Mouse (Mus musculus): ENCODE data around the gene Phf23. TPM values are rescaled to one million over a fixed set of nuclear protein-coding genes. Genes with fewer than 3 reads are reported as not detected.
"Not testable (repeated sequence)": the region's sequence is repeated elsewhere in the genome, so short reads cannot be mapped to it uniquely, and the experiment has no call there.

Phf23 gene
- polyA plus RNA-seq, 1 experiment: 54.9 TPM

DNA sequence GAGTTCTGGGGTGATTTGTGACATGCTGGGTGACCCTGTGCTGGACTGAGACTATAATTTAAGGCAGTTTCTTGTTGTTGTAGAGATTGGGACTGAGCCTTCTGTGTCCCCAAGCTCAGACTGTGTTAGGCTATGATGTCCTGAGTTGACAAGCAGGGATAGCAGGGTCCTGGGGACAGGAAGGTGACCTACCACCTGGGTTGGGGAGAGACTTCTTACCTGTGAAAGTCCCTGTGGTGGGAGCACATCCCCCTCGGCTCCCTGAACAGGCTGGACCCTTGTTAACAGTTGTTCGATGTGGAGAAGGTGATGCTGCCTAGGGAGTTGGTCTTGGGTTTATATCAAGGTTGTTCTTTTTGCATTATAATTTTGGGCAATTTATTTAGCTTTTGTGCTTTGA is 6.9 kb downstream of the Phf23 start:
- TF ChIP-seq CTCF (IDR thresholded peaks at IDR 0.05; ENCODE audit: borderline replicate concordance, extremely low read depth, insufficient read depth, insufficient read length) (no peak), POLR2A (IDR thresholded peaks at IDR 0.05; ENCODE audit: borderline replicate concordance, extremely low read depth, insufficient read depth, insufficient read length, poor library complexity, severe bottlenecking) (no peak)
- no peak for DNase-seq (ENCODE audit: low read depth)

DNA sequence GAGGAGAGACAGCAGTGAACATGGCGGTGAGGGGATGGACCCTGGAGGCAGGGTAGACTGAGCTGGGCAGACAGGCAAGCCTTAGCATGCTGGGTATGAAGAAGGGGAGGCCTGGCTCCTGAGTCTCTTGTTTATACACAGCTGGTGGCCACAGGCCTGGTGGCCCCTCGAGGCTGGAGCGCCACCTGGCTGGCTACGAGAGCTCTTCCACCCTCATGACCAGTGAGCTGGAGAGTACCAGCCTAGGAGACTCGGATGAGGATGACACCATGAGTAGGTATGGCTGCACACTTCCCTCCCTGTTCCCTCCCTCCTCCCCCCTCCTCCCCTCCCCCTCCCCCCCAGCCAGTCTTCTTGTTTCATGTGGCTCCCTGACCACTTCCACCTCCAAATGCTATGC is 9.9 kb downstream of the Phf23 start:
- DNase-seq (ENCODE audit: low read depth): no peak
- TF ChIP-seq POLR2A (IDR thresholded peaks at IDR 0.05; ENCODE audit: borderline replicate concordance, extremely low read depth, insufficient read depth, insufficient read length, poor library complexity, severe bottlenecking): no peak
- TF ChIP-seq CTCF (IDR thresholded peaks at IDR 0.05; ENCODE audit: borderline replicate concordance, extremely low read depth, insufficient read depth, insufficient read length): peak; percentile 42

DNA sequence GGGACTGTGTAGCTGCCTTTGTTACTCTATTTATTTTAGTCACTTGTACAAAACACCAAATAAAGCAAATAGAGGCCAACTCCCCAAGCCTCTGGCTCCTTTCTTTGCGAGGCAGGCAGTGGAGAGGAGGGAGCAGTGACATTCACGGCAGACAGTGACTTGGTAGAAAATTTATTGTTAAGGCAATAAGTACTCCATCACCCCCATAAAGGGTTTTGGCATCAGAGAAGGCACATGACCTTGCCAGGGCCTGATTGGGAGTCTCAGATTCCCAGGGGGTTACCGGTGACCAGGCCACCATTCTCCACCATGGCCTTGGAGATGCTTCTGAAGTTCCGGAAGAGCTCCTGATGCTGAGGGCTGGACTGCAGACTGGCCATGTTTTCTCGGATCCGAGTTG is 14.5 kb downstream of the Phf23 start:
- DNase-seq (ENCODE audit: low read depth): no peak
- no peak for TF ChIP-seq CTCF (IDR thresholded peaks at IDR 0.05; ENCODE audit: borderline replicate concordance, extremely low read depth, insufficient read depth, insufficient read length)

DNA sequence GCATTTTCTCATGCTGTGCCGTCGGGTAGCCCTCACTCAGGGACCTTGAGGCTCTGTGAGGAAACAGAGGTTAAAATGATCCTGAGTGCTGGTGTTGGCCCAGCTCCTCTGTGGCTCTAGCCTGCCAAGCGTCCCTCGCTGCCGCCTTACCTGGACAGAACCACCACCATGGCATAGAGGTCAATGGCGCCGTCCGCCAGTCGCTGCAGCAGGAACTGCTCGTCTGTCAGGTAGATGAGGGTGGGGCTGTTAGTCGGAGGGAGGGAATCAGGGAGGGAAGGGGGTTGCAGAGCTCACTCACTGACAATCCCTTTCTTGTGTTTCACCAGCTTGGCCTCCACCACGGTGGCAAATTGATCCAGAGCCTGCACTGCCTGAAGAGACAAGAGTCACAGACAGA is 15.0 kb downstream of the Phf23 start:
- TF ChIP-seq POLR2A (IDR thresholded peaks at IDR 0.05; ENCODE audit: borderline replicate concordance, extremely low read depth, insufficient read depth, insufficient read length, poor library complexity, severe bottlenecking) (no peak), CTCF (IDR thresholded peaks at IDR 0.05; ENCODE audit: borderline replicate concordance, extremely low read depth, insufficient read depth, insufficient read length) (no peak)
- no peak for DNase-seq (ENCODE audit: low read depth)

DNA sequence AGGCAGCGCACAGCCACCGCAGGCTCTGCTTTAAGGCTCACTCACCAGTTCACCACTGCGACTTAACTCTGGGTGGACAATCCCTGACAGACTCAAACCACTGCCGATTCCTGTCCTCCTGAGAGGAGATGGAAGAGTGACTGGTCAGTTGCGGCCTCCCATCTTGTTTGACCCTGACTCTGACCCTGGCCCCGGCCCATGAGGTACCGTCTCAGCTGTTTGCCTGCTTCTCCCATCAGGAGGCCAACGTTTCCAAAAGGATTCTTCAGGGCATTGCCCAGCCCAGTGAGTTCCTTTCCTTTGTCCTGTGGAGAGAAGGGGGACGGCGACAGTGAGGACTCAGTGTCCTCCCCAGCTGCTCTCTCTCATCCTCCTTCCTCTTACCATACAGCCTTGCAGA is 15.4 kb downstream of the Phf23 start:
- no peak for TF ChIP-seq POLR2A (IDR thresholded peaks at IDR 0.05; ENCODE audit: borderline replicate concordance, extremely low read depth, insufficient read depth, insufficient read length, poor library complexity, severe bottlenecking)
- TF ChIP-seq CTCF (IDR thresholded peaks at IDR 0.05; ENCODE audit: borderline replicate concordance, extremely low read depth, insufficient read depth, insufficient read length): no peak
- no peak for DNase-seq (ENCODE audit: low read depth)

DNA sequence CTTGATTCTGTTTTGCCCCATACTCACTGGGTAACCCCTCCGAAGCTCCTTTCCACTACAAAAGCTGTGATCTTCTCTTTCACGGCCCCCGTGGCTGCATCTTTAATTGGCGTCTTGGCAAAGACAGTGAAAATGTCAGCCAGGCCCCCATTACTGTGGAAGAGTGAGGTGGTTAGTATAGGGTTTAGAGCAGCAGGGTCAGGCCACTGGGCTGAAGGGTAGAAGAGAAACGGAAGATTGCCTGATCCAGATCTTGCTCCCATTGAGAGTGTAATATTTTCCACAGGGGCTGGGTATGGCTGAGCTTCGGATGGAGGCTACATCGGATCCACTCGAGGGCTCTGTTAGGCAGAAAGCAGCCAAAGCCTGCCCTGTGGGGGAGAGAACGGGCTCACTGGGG is 17.4 kb downstream of the Phf23 start:
- TF ChIP-seq CTCF (IDR thresholded peaks at IDR 0.05; ENCODE audit: borderline replicate concordance, extremely low read depth, insufficient read depth, insufficient read length) (no peak), POLR2A (IDR thresholded peaks at IDR 0.05; ENCODE audit: borderline replicate concordance, extremely low read depth, insufficient read depth, insufficient read length, poor library complexity, severe bottlenecking) (no peak)
- no peak for DNase-seq (ENCODE audit: low read depth)

DNA sequence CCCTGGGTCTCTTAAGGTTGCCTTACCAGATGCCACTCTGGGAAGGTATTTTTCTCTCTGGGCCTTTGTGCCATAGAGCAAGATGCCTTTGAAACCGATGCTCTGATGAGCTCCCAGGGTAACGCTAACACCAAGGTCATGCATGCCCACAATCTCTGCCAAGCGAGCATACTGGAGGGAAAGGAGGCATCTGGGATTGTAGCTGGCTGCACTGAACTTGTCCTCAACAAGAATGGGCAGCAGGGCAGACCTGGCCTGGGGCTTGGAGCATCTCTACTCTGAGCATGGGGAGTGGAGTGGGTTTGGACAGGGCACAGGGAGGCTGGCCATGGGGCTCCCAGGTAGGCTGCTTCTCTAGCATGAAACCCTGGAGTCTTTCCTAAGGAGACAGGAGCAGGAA is 17.8 kb downstream of the Phf23 start:
- TF ChIP-seq POLR2A (IDR thresholded peaks at IDR 0.05; ENCODE audit: borderline replicate concordance, extremely low read depth, insufficient read depth, insufficient read length, poor library complexity, severe bottlenecking) (no peak), CTCF (IDR thresholded peaks at IDR 0.05; ENCODE audit: borderline replicate concordance, extremely low read depth, insufficient read depth, insufficient read length) (no peak)
- DNase-seq (ENCODE audit: low read depth): no peak

DNA sequence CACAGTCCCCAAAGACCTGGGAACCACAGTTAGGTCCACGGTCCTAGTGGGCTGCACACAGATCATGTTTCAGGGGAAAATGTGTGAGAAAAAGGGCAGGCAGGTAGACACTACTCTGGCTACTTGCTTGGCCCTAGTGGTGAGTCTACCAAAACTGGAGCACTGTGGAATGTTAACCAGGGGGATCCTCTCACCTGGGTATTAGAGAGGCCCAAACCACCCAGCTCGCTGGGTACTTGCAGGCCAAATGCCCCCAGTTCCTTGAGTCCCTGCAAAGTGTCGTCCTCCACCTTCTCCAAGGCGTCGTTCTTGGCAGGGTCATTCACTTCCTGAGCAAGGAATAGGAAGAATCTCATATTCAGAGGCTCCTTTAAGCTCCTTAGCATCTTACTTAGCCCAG is 18.5 kb downstream of the Phf23 start:
- TF ChIP-seq CTCF (IDR thresholded peaks at IDR 0.05; ENCODE audit: borderline replicate concordance, extremely low read depth, insufficient read depth, insufficient read length) (no peak), POLR2A (IDR thresholded peaks at IDR 0.05; ENCODE audit: borderline replicate concordance, extremely low read depth, insufficient read depth, insufficient read length, poor library complexity, severe bottlenecking) (no peak)
- DNase-seq (ENCODE audit: low read depth): no peak

DNA sequence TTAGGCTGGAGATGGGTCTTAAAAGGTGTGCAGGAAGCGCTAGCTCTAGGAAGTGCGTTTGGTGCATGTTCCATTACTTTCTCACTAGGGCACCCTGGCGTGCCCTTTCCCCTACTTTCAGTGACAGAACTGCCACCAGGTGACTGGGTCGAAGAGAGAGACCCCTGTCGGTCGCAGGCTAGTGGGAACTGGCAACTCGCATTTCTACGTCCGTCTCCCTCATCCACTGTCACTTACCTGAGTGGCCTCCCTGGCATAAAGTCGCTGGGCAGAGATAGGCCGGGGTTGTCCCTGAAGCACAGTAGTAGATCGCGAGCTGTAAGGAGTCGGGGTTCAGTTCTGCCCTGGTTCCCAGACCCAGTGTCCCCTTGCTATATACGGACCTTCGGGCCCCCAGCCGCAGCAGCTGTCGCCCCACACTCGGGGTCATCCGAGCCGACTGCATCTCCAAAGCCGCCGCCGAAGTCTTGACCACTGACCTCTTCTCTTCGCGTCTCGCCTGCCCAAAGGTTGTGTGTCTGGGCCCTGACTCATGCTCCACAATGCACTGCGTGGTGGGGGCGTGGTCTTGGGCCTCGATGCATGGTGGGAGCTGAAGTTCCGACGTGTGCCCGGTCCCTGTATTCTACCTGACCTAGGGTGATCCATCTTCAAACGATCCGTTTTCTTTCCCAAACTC is 19.4 kb downstream of the Phf23 start, which contains the start of gene Acadvl:
Gene Acadvl, minus strand, starts transcription at position 532 of the 679 bp plus-strand sequence.
- TF ChIP-seq POLR2A (IDR thresholded peaks at IDR 0.05; ENCODE audit: borderline replicate concordance, extremely low read depth, insufficient read depth, insufficient read length, poor library complexity, severe bottlenecking): no peak
- TF ChIP-seq CTCF (IDR thresholded peaks at IDR 0.05; ENCODE audit: borderline replicate concordance, extremely low read depth, insufficient read depth, insufficient read length): peak; percentile 45; the same call in 1 of the 2 replicates

DNA sequence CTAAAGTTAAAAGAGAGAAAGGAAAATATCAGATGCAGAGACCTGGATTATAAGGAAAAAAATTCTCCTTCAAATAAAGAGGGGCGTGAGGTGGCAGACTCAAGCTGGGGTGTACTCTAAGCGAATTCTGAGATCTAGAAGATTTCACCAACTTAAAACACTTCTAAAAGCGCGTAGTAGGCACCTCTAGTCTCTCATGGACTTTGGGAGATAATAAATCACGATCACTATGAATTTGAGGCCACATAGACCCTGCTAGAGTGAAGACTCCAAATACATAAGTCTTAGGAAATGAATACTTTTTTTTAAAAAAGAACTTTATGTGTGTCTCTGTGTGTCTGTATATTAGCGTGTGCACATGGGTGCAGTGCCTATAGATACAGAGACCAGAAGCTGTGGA is 20.1 kb downstream of the Phf23 start:
- TF ChIP-seq CTCF (IDR thresholded peaks at IDR 0.05; ENCODE audit: borderline replicate concordance, extremely low read depth, insufficient read depth, insufficient read length): no peak
- TF ChIP-seq POLR2A (IDR thresholded peaks at IDR 0.05; ENCODE audit: borderline replicate concordance, extremely low read depth, insufficient read depth, insufficient read length, poor library complexity, severe bottlenecking): no peak

More for the DNA sequence above, 19.4 kb downstream of the Phf23 start, which contains the start of gene Acadvl:
- peak; percentile 91 for DNase-seq (ENCODE audit: low read depth)

DNA sequence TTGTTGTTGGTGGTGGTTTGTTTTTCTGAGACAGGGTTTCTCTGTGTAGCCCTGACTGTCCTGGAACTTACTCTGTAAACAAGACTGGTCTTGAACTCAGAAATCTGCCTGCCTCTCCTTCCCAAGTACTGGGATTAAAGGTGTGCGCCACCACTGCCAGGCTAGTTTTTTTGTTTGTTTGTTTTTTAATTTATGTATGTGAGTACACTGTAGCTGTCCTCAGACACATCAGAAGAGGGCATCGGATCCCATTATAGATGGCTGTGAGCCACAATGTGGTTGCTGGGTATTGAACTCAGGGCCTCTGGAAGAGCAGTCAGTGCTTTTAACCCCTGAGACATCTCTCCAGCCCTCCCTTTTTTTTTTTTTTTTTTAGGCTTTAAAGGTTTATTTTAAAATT is 20.6 kb downstream of the Phf23 start:
- not testable (repeated sequence) for DNase-seq (ENCODE audit: low read depth)

More for the DNA sequence above, 20.1 kb downstream of the Phf23 start:
- DNase-seq (ENCODE audit: low read depth): no peak

DNA sequence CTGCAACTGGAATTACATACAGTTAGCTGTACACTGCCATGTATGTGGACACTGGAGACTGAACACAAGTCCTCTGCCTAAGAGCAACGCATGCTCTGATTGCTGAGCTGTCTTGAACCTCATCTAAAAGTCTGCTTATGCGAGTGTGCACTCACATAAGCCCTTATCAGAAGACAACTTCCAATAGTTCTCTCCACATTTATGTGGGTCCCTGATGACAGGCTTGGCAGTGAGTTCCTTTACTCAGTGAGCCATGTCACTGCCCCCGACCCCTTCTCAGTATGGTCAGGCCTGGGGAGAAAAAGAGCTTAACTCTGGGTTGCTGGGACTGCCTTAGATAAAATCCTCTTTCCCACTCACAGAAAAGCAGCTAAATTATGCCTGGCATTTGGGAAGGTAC is 21.1 kb downstream of the Phf23 start, which contains the start of gene Dlg4:
Gene Dlg4, plus strand, starts transcription at position 274 of the 400 bp plus-strand sequence.
- TF ChIP-seq POLR2A (IDR thresholded peaks at IDR 0.05; ENCODE audit: borderline replicate concordance, extremely low read depth, insufficient read depth, insufficient read length, poor library complexity, severe bottlenecking) (no peak), CTCF (IDR thresholded peaks at IDR 0.05; ENCODE audit: borderline replicate concordance, extremely low read depth, insufficient read depth, insufficient read length) (no peak)
- no peak for DNase-seq (ENCODE audit: low read depth)

Measured in brain, embryonic 14.5 days (tissue).